Mouse (Mus musculus) adrenal gland, adult 18-20 months (tissue): ENCODE measurements around the gene Gpr6. TPM values are rescaled to one million over a fixed set of nuclear protein-coding genes. Genes with fewer than 3 reads are reported as not detected.

Source experiments
- total RNA-seq, 2 experiments: library from RNA; stranded (reverse); gene quantifications; 1 replicate in 1 of 2; 2 replicates in 1 of 2; pipeline ENCODE4 v1.2.3; 2021

The Gpr6 gene
- total RNA-seq, 2 experiments from 2014 or later: not detected

Other genes starting within 250 kb of the Gpr6 start
- 10 to 100 TPM; 20.6 to 23.3 TPM for gene Cdc40, start 189.0 kb downstream of the Gpr6 start, total RNA-seq
- gene Wasf1, start 188.8 kb downstream of the Gpr6 start, total RNA-seq: 1 to 10 TPM; 2.9 to 5.2 TPM
- 10 to 100 TPM; 13.8 to 17.7 TPM for gene Fig4, start 231.0 kb upstream of the Gpr6 start, total RNA-seq
- gene Ak9, start 231.7 kb upstream of the Gpr6 start, total RNA-seq: under 1 TPM in 1 of 2 experiments, not detected in 1; 0.10 TPM